Mouse (Mus musculus): ENCODE data around the gene Ppp1r13l. TPM values are rescaled to one million over a fixed set of nuclear protein-coding genes. Genes with fewer than 3 reads are reported as not detected.

Gene Ppp1r13l
- polyA plus RNA-seq (2012; fragmentation: generic; extraction: Trizol), result 1 to 10 TPM; 7.3 to 7.9 TPM

GRCm38 (mm10) chr7:19359299-19359891 lies at the start of gene Ppp1r13l, which contains the start of gene Cd3eap:
Gene Ppp1r13l, plus strand, starts transcription at chr7:19359749.
Gene Cd3eap, minus strand, starts transcription at chr7:19359483.

GRCm38 (mm10) chr7:19309884-19310641 lies 49.5 kb upstream of the Ppp1r13l start, which contains the start of gene Fosb:
Gene Fosb, minus strand, starts transcription at chr7:19310051.

GRCm38 (mm10) chr7:19344237-19344847 lies 15.2 kb upstream of the Ppp1r13l start, which contains the start of gene Ercc1:
Gene Ercc1, plus strand, starts transcription at chr7:19344778.

GRCm38 (mm10) chr7:19381377-19382165 lies 22.0 kb downstream of the Ppp1r13l start, which contains the start of gene Ercc2:
Gene Ercc2, plus strand, starts transcription at chr7:19382010.

GRCm38 (mm10) chr7:19403731-19404296 lies 44.3 kb downstream of the Ppp1r13l start, which contains the start of gene Klc3:
Gene Klc3, minus strand, starts transcription at chr7:19404104.

GRCm38 (mm10) chr7:19404476-19404875 lies 44.9 kb downstream of the Ppp1r13l start, which contains the start of gene Ckm:
Gene Ckm, plus strand, starts transcription at chr7:19404776.

Other genes starting within 250 kb of the Ppp1r13l start
- gene Gm4969, start 241.4 kb upstream of the Ppp1r13l start, polyA plus RNA-seq (2012; fragmentation: generic; extraction: Trizol), result not detected
- 1 to 10 TPM; 3.9 to 9.2 TPM for gene Fbxo46, start 239.9 kb upstream of the Ppp1r13l start, polyA plus RNA-seq (2012; fragmentation: generic; extraction: Trizol)
- 1 to 10 TPM; 4.7 to 6.0 TPM for gene Qpctl, start 210.5 kb upstream of the Ppp1r13l start, polyA plus RNA-seq (2012; fragmentation: generic; extraction: Trizol)
- 100 to 1,000 TPM; 214 to 583 TPM for gene Snrpd2, start 210.0 kb upstream of the Ppp1r13l start, polyA plus RNA-seq (2012; fragmentation: generic; extraction: Trizol)
- under 1 TPM; 0.02 to 0.15 TPM for gene Gipr, start 193.6 kb upstream of the Ppp1r13l start, polyA plus RNA-seq (2012; fragmentation: generic; extraction: Trizol)
- gene Eml2, start 183.3 kb upstream of the Ppp1r13l start, polyA plus RNA-seq (2012; fragmentation: generic; extraction: Trizol), result under 1 TPM in 1 of 2 experiments, not detected in 1; 0.02 TPM
- gene Gpr4, start 147.2 kb upstream of the Ppp1r13l start, polyA plus RNA-seq (2012; fragmentation: generic; extraction: Trizol), result under 1 TPM; 0.05 to 0.14 TPM
- 10 to 100 TPM; 22.3 to 24.0 TPM for gene Opa3, start 131.4 kb upstream of the Ppp1r13l start, polyA plus RNA-seq (2012; fragmentation: generic; extraction: Trizol)
- 10 to 100 TPM; 30.1 to 39.1 TPM for gene Vasp, start 87.9 kb upstream of the Ppp1r13l start, polyA plus RNA-seq (2012; fragmentation: generic; extraction: Trizol)
- not detected for gene Ppm1n, start 79.7 kb upstream of the Ppp1r13l start, polyA plus RNA-seq (2012; fragmentation: generic; extraction: Trizol)
- gene Rtn2, start 77.1 kb upstream of the Ppp1r13l start, polyA plus RNA-seq (2012; fragmentation: generic; extraction: Trizol), result 1 to 10 TPM in 1 of 2 experiments, under 1 TPM in 1; 0.91 to 1.1 TPM
- gene Fosb, start 49.7 kb upstream of the Ppp1r13l start, polyA plus RNA-seq (2012; fragmentation: generic; extraction: Trizol), result 1 to 10 TPM in 1 of 2 experiments, under 1 TPM in 1; 0.29 to 1.1 TPM
- 100 to 1,000 TPM in 1 of 2 experiments, 10 to 100 TPM in 1; 85.1 to 272 TPM for gene Ercc1, start 15.0 kb upstream of the Ppp1r13l start, polyA plus RNA-seq (2012; fragmentation: generic; extraction: Trizol)
- gene Cd3eap, start 266 bp upstream of the Ppp1r13l start, polyA plus RNA-seq (2012; fragmentation: generic; extraction: Trizol), result 10 to 100 TPM in 1 of 2 experiments, 1 to 10 TPM in 1; 9.0 to 24.5 TPM
- 10 to 100 TPM in 1 of 2 experiments, 1 to 10 TPM in 1; 6.7 to 12.5 TPM for gene Ercc2, start 22.3 kb downstream of the Ppp1r13l start, polyA plus RNA-seq (2012; fragmentation: generic; extraction: Trizol)
- gene Klc3, start 44.4 kb downstream of the Ppp1r13l start, polyA plus RNA-seq (2012; fragmentation: generic; extraction: Trizol), result 1 to 10 TPM in 1 of 2 experiments, under 1 TPM in 1; 0.61 to 2.7 TPM
- under 1 TPM in 1 of 2 experiments, not detected in 1; 0.05 TPM for gene Ckm, start 45.0 kb downstream of the Ppp1r13l start, polyA plus RNA-seq (2012; fragmentation: generic; extraction: Trizol)
- 10 to 100 TPM in 1 of 2 experiments, 1 to 10 TPM in 1; 7.2 to 16.0 TPM for gene Mark4, start 99.1 kb downstream of the Ppp1r13l start, polyA plus RNA-seq (2012; fragmentation: generic; extraction: Trizol)
- under 1 TPM; 0.06 to 0.08 TPM for gene Exoc3l2, start 103.6 kb downstream of the Ppp1r13l start, polyA plus RNA-seq (2012; fragmentation: generic; extraction: Trizol)
- gene Bloc1s3, start 148.6 kb downstream of the Ppp1r13l start, polyA plus RNA-seq (2012; fragmentation: generic; extraction: Trizol), result 1 to 10 TPM; 2.8 to 7.6 TPM
- 100 to 1,000 TPM in 1 of 2 experiments, 10 to 100 TPM in 1; 46.3 to 112 TPM for gene Trappc6a, start 148.6 kb downstream of the Ppp1r13l start, polyA plus RNA-seq (2012; fragmentation: generic; extraction: Trizol)
- under 1 TPM; 0.01 to 0.32 TPM for gene Nkpd1, start 158.1 kb downstream of the Ppp1r13l start, polyA plus RNA-seq (2012; fragmentation: generic; extraction: Trizol)
- 10 to 100 TPM; 33.3 to 45.0 TPM for gene Ppp1r37, start 203.3 kb downstream of the Ppp1r13l start, polyA plus RNA-seq (2012; fragmentation: generic; extraction: Trizol)
- gene Zfp296, start 217.5 kb downstream of the Ppp1r13l start, polyA plus RNA-seq (2012; fragmentation: generic; extraction: Trizol), result under 1 TPM in 1 of 2 experiments, not detected in 1; 0.07 TPM
- 100 to 1,000 TPM; 127 to 141 TPM for gene Gemin7, start 217.8 kb downstream of the Ppp1r13l start, polyA plus RNA-seq (2012; fragmentation: generic; extraction: Trizol)
- 10 to 100 TPM; 11.9 to 28.1 TPM for gene Clasrp, start 244.7 kb downstream of the Ppp1r13l start, polyA plus RNA-seq (2012; fragmentation: generic; extraction: Trizol)